Mouse (Mus musculus) CD4-positive helper T cell, adult 2 months (primary cell): Measurements from ENCODE around the gene Gm6614.
"Not testable (repeated sequence)": the region's sequence is repeated elsewhere in the genome, so short reads cannot be mapped to it uniquely, and the experiment has no call there.

Experiments
- DNase-seq: peaks from one replicate; pipeline ENCODE4 v3.0.0-alpha.2; 2012; ENCODE audit warnings: low read depth, missing footprints, low spot score

The Gm6614 gene

GRCm38 (mm10) chr6:142011364-142011955 is at the start of gene Gm6614:
Gene Gm6614, minus strand, starts transcription at chr6:142011414.
- no peak for DNase-seq

GRCm38 (mm10) chr6:142058281-142058680 is 47.1 kb upstream of the Gm6614 start:
- not testable (repeated sequence) for DNase-seq

- no peak for DNase-seq
These were observed 36.5 kb upstream of the Gm6614 start for GRCm38 (mm10) chr6:142047689-142048088.

- DNase-seq = no peak
These were observed 34.5 kb upstream of the Gm6614 start for GRCm38 (mm10) chr6:142045746-142046145.

GRCm38 (mm10) chr6:142041896-142042295 is 30.7 kb upstream of the Gm6614 start:
- no peak for DNase-seq

GRCm38 (mm10) chr6:142040306-142041175 is 29.3 kb upstream of the Gm6614 start:
- DNase-seq = peak; percentile 25

GRCm38 (mm10) chr6:142035771-142036170 is 24.6 kb upstream of the Gm6614 start:
- no peak for DNase-seq

GRCm38 (mm10) chr6:142021671-142022070 is 10.5 kb upstream of the Gm6614 start:
- DNase-seq = no peak

GRCm38 (mm10) chr6:141986772-141987171 is 24.4 kb downstream of the Gm6614 start:
- no peak for DNase-seq

GRCm38 (mm10) chr6:141984644-141985043 is 26.6 kb downstream of the Gm6614 start:
- no peak for DNase-seq

GRCm38 (mm10) chr6:141962420-141962819 is 48.8 kb downstream of the Gm6614 start:
- DNase-seq = no peak

- DNase-seq = no peak
These were observed 49.4 kb downstream of the Gm6614 start for GRCm38 (mm10) chr6:141961861-141962260.

- DNase-seq = no peak
These were observed 50.7 kb downstream of the Gm6614 start for GRCm38 (mm10) chr6:141960482-141960881.

GRCm38 (mm10) chr6:141946862-141947261 is 64.4 kb downstream of the Gm6614 start, which contains the start of gene Slco1a1:
Gene Slco1a1, minus strand, starts transcription at chr6:141946962.
- DNase-seq = no peak

GRCm38 (mm10) chr6:141940451-141940850 is 70.8 kb downstream of the Gm6614 start:
- no peak for DNase-seq
